Mouse (Mus musculus): ENCODE measurements around the gene Fiz1.

Fiz1 gene

GRCm38 (mm10) chr7:5044981-5045380 lies 30.5 kb upstream of the Fiz1 start:
- in situ Hi-C loops (cut with MboI, MseI): no loop called here

- in situ Hi-C loops (cut with MboI, MseI): no loop called here
These were observed 24.4 kb upstream of the Fiz1 start for GRCm38 (mm10) chr7:5038940-5039339.

GRCm38 (mm10) chr7:5038109-5038732 lies 23.7 kb upstream of the Fiz1 start, which contains the start of gene Zfp784:
TSS of gene Zfp784 (minus strand) at chr7:5038446.
- in situ Hi-C loops (cut with MboI, MseI): no loop called here

GRCm38 (mm10) chr7:5037467-5037866 lies 23.0 kb upstream of the Fiz1 start:
- in situ Hi-C loops (cut with MboI, MseI): no loop called here

GRCm38 (mm10) chr7:5037026-5037425 lies 22.5 kb upstream of the Fiz1 start:
- in situ Hi-C loops (cut with MboI, MseI): no loop called here

GRCm38 (mm10) chr7:5036136-5036535 lies 21.6 kb upstream of the Fiz1 start:
- in situ Hi-C loops (cut with MboI, MseI): no loop called here

- in situ Hi-C loops (cut with MboI, MseI): no loop called here
These were observed 21.1 kb upstream of the Fiz1 start for GRCm38 (mm10) chr7:5035628-5036027.

- in situ Hi-C loops (cut with MboI, MseI): no loop called here
These were observed 19.3 kb upstream of the Fiz1 start, which contains the start of gene 4632433K11Rik for GRCm38 (mm10) chr7:5033818-5034217. TSS of gene 4632433K11Rik (plus strand) at chr7:5034118.

GRCm38 (mm10) chr7:5031496-5031895 lies 17.0 kb upstream of the Fiz1 start:
- in situ Hi-C loops (cut with MboI, MseI): no loop called here

- in situ Hi-C loops (cut with MboI, MseI): no loop called here
These were observed 16.2 kb upstream of the Fiz1 start for GRCm38 (mm10) chr7:5030554-5031275.

- in situ Hi-C loops (cut with MboI, MseI): no loop called here
These were observed 15.4 kb upstream of the Fiz1 start for GRCm38 (mm10) chr7:5029946-5030345.

- in situ Hi-C loops (cut with MboI, MseI): no loop called here
These were observed 15.0 kb upstream of the Fiz1 start for GRCm38 (mm10) chr7:5029543-5029942.

- in situ Hi-C loops (cut with MboI, MseI): no loop called here
These were observed 6.7 kb upstream of the Fiz1 start for GRCm38 (mm10) chr7:5021197-5021596.

GRCm38 (mm10) chr7:5020685-5021084 lies 6.2 kb upstream of the Fiz1 start:
- in situ Hi-C loops (cut with MboI, MseI): no loop called here

- in situ Hi-C loops (cut with MboI, MseI): loop anchor here (5.0 to 10.0 kb wide), 3 partner anchors 103 to 1315 kb away; partner anchors contain the start of genes Rps9 (in 1 of the 2), Zfp628 (in 1 of the 2) and Zfp787 (in 1 of the 2)
These were observed 5.6 kb upstream of the Fiz1 start, which contains the start of the genes Zfp865 and Ccdc106 for GRCm38 (mm10) chr7:5020000-5020681. TSS of gene Zfp865 (plus strand) at chr7:5020376. TSS of gene Ccdc106 (plus strand) at chr7:5020553.

- in situ Hi-C loops (cut with MboI, MseI): loop anchor here (5.0 to 10.0 kb wide), 3 partner anchors 102 to 1315 kb away; partner anchors contain the start of genes Rps9 (in 1 of the 2), Zfp628 (in 1 of the 2) and Zfp787 (in 1 of the 2)
These were observed 5.1 kb upstream of the Fiz1 start for GRCm38 (mm10) chr7:5019576-5019975.

- in situ Hi-C loops (cut with MboI, MseI): loop anchor here (5.0 to 10.0 kb wide), 3 partner anchors 101 to 1313 kb away; partner anchors contain the start of genes Rps9 (in 1 of the 2), Zfp628 (in 1 of the 2) and Zfp787 (in 1 of the 2)
These were observed 3.4 kb upstream of the Fiz1 start for GRCm38 (mm10) chr7:5017931-5018330.

- in situ Hi-C loops (cut with MboI, MseI): loop anchor here (5.0 to 10.0 kb wide), 3 partner anchors 100 to 1313 kb away; partner anchors contain the start of genes Rps9 (in 1 of the 2), Zfp628 (in 1 of the 2) and Zfp787 (in 1 of the 2)
These were observed 2.9 kb upstream of the Fiz1 start for GRCm38 (mm10) chr7:5017352-5017751.

- in situ Hi-C loops (cut with MboI, MseI): loop anchor here (5.0 to 10.0 kb wide), 3 partner anchors 100 to 1312 kb away; partner anchors contain the start of genes Rps9 (in 1 of the 2), Zfp628 (in 1 of the 2) and Zfp787 (in 1 of the 2)
These were observed 2.4 kb upstream of the Fiz1 start for GRCm38 (mm10) chr7:5016920-5017319.

- in situ Hi-C loops (cut with MboI, MseI): loop anchor here (5.0 to 10.0 kb wide), 3 partner anchors 99 to 1311 kb away; partner anchors contain the start of genes Rps9 (in 1 of the 2), Zfp628 (in 1 of the 2) and Zfp787 (in 1 of the 2)
These were observed 1.6 kb upstream of the Fiz1 start for GRCm38 (mm10) chr7:5016057-5016456.

All from T-helper 17 cell (primary cell).